In the genomic region with DNA sequence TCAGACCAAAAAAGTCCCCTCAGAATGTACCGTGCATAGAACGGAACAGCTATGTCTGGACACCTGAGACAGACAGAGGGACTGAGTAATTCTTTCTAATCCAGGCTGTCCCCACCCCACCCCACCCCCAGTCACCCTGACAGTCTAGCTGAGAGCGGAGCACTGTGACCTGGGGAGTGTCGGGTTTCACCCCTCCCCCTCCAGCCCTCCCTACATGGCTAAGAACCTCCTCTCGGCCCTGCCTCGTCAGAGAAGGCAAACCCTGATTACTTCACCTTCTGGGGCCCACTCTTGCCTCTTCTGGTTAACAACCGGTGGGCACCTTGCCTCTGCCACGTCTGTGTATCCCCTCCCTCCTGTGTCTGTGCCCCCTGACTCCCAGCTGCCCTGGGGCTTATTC, we compare ENCODE assay signal across 8 mouse cellular contexts. TPM values are rescaled to one million over a fixed set of nuclear protein-coding genes. Genes with fewer than 3 reads are reported as not detected.
DNase-seq lines count a peak whose midpoint lies in the region; ATAC-seq and TF ChIP-seq lines count a peak whose summit lies in the region.

No protein-coding gene starts in this region.

- no peak overlapping the region for H3K9ac ChIP-seq in lung, embryonic 14.5 days
- H3K9ac ChIP-seq in intestine, postnatal 0 days (ENCODE audit: low read depth, low read length): no peak overlapping the region

- intact Hi-C loops in gastrocnemius, postnatal 14 days (cut with DNase I; ENCODE audit: low total_unique reads): no loop called here

- no peaks in the 10 kb centered on the region for H3K9me3 ChIP-seq in lung, embryonic 14.5 days (ENCODE audit: low read depth, low read length)
- H3K9me3 ChIP-seq in intestine, postnatal 0 days (ENCODE audit: control insufficient read depth): no peaks in the 10 kb centered on the region

- no peaks in the 10 kb centered on the region for H3K27me3 ChIP-seq in lung, embryonic 14.5 days (ENCODE audit: insufficient read depth, low read length)
- H3K27me3 ChIP-seq in intestine, postnatal 0 days (replicated peaks; ENCODE audit: control insufficient read depth, insufficient read depth, low read length): peaks cover 5% of the 10 kb centered on the region; the same call in 1 of the 2 replicates

- 2% methylated on average over 8 of the region's 8 CpGs for WGBS in lung, embryonic 14.5 days
- WGBS in lung, adult 2 months: 13% methylated on average over 8 of the region's 8 CpGs
- WGBS in intestine, postnatal 0 days: 4% methylated on average over 8 of the region's 8 CpGs

- peaks cover 19% of the 10 kb centered on the region for H3K4me1 ChIP-seq in lung, embryonic 14.5 days (ENCODE audit: insufficient read depth)
- H3K4me1 ChIP-seq in lung, adult 2 months (ENCODE audit: control insufficient read depth, insufficient read depth, low read length): peaks cover 5% of the 10 kb centered on the region
- H3K4me1 ChIP-seq in intestine, postnatal 0 days (replicated peaks; ENCODE audit: control insufficient read depth, insufficient read depth, low read length): no peaks in the 10 kb centered on the region

- peak; percentile 73 for ATAC-seq in lung, embryonic 14.5 days (ENCODE audit: insufficient read depth)
- peak; percentile 53 for ATAC-seq in intestine, postnatal 0 days

- H3K4me2 ChIP-seq in lung, embryonic 14.5 days: peak overlapping the region; percentile 45
- H3K4me2 ChIP-seq in intestine, postnatal 0 days (replicated peaks; ENCODE audit: low read depth): peak overlapping the region; percentile 35; the same call in 1 of the 2 replicates

- no peak for TF ChIP-seq CTCF in lung, embryonic 14.5 days (IDR thresholded peaks at IDR 0.05; ENCODE audit: low read depth)
- no peak for TF ChIP-seq CTCF in lung, adult 2 months (IDR thresholded peaks at IDR 0.05; ENCODE audit: insufficient read depth, low read length)
- TF ChIP-seq CTCF in intestine, postnatal 0 days (IDR thresholded peaks at IDR 0.05; ENCODE audit: low read depth): no peak

- H3K27ac ChIP-seq in lung, embryonic 14.5 days (ENCODE audit: low read depth): no peak overlapping the region
- H3K27ac ChIP-seq in intestine, postnatal 0 days (ENCODE audit: low read depth, low read length): no peak overlapping the region

- no peak overlapping the region for H3K4me3 ChIP-seq in lung, embryonic 14.5 days (ENCODE audit: low read depth, low read length)
- H3K4me3 ChIP-seq in lung, adult 2 months (replicated peaks; ENCODE audit: extremely low read depth, low read depth, low read length): no peak overlapping the region
- no peak overlapping the region for H3K4me3 ChIP-seq in intestine, postnatal 0 days (ENCODE audit: low read depth, low read length)

- TF ChIP-seq POLR2A in lung, adult 2 months (IDR thresholded peaks at IDR 0.05; ENCODE audit: borderline replicate concordance, extremely low read depth, low read depth, low read length): no peak

- no peaks in the 10 kb centered on the region for H3K36me3 ChIP-seq in lung, embryonic 14.5 days (ENCODE audit: insufficient read depth)
- H3K36me3 ChIP-seq in intestine, postnatal 0 days (ENCODE audit: control insufficient read depth, insufficient read depth): no peaks in the 10 kb centered on the region

- DNase-seq in lung, embryonic 14.5 days: peak; percentile 61
- DNase-seq in lung, adult 2 months: no peak
- DNase-seq in gastrocnemius, postnatal 14 days: peak; percentile 72
- peak; percentile 49 for DNase-seq in lung, postnatal 10 days
- DNase-seq in left cerebral cortex, adult 11 months (ENCODE audit: low spot score): no peak
- no peak for DNase-seq in cerebellum, postnatal 14 days
- no peak for DNase-seq in cerebellum, postnatal 36 days

RNA-seq across cellular contexts. Expression of gene Pknox2, which starts 7.7 kb away (rescaled TPM):
- 6.7 and 7.1 TPM in 2 replicates for polyA plus RNA-seq in lung, embryonic 14.5 days (2014; fragmentation: Nextera tagmentation; extraction: Ambion mirVana)
- polyA plus RNA-seq in lung, adult 2 months (2012; rRNA removed): 32.2 and 37.2 TPM in 2 replicates
- total RNA-seq in gastrocnemius, postnatal 14 days (2021): 10 to 100 TPM; 27.6 to 31.4 TPM
- polyA plus RNA-seq in intestine, postnatal 0 days (2015; fragmentation: Nextera tagmentation; extraction: Ambion mirVana): 2.4 and 2.8 TPM in 2 replicates

Comparison
In these comparisons a context has a peak if more than half of its experiments do, and no peak if none do; other contexts are left out.
1. DNase-seq: peak in lung, embryonic 14.5 days (single experiment), gastrocnemius, postnatal 14 days (single experiment) and lung, postnatal 10 days (single experiment); none in lung, adult 2 months (single experiment), left cerebral cortex, adult 11 months (single experiment), cerebellum, postnatal 14 days (0 of 2) and cerebellum, postnatal 36 days (0 of 2).